Mouse (Mus musculus) megakaryocyte, embryonic 14.5 days (primary cell): ENCODE results near the gene Gpnmb. TPM values are rescaled to one million over a fixed set of nuclear protein-coding genes. Genes with fewer than 3 reads are reported as not detected.

Source experiments
- H3K27me3 ChIP-seq: replicated peaks from 2 replicates; pipeline ENCODE3; 2012; ENCODE audit warnings: inconsistent platforms
- H3K36me3 ChIP-seq: replicated peaks from 2 replicates; pipeline ENCODE3; 2012; ENCODE audit warnings: low read length, inconsistent platforms, mixed read lengths
- H3K4me1 ChIP-seq: 2 replicates; pipeline ENCODE4 v1.6.1; 2012; ENCODE audit warnings: inconsistent platforms
- H3K4me3 ChIP-seq: replicated peaks from 2 replicates; pipeline ENCODE3; 2012; ENCODE audit warnings: moderate library complexity, mild to moderate bottlenecking, inconsistent platforms
- H3K9me3 ChIP-seq: 2 replicates; pipeline ENCODE4 v1.6.1; 2012; ENCODE audit warnings: inconsistent platforms
- FLI1 ChIP-seq: IDR thresholded peaks from 2 replicates; pipeline ENCODE4 v1.6.1; 2012; ENCODE audit warnings: low read length, inconsistent platforms, mixed read lengths
- GATA1 ChIP-seq: IDR thresholded peaks from 3 replicates; pipeline ENCODE4 v1.6.1; 2012; ENCODE audit warnings: mixed read lengths, low read length, inconsistent platforms, borderline replicate concordance
- polyA plus RNA-seq: library from polyadenylated mRNA; stranded (reverse); fragments of >175 nt; gene quantifications from 2 replicates; pipeline ENCODE4 v1.2.3, GENCODE M21; 2012; ENCODE audit warnings: low replicate concordance; ENCODE audit not compliant: insufficient read depth

Gpnmb gene
- polyA plus RNA-seq, 1 experiment, result 495 TPM

GRCm38 (mm10) chr6:49083008-49083407 lies 46.7 kb downstream of the Gpnmb start:
- no peaks in the 10 kb centered on the region for H3K9me3 ChIP-seq
- H3K4me1 ChIP-seq, result peaks cover 14% of the 10 kb centered on the region
- TF ChIP-seq GATA1 (no peak), FLI1 (no peak)
- peaks cover 75% of the 10 kb centered on the region for H3K36me3 ChIP-seq
- no peak overlapping the region for H3K4me3 ChIP-seq
- no peaks in the 10 kb centered on the region for H3K27me3 ChIP-seq

- no peak overlapping the region for H3K4me3 ChIP-seq
- H3K4me1 ChIP-seq, result peaks cover 22% of the 10 kb centered on the region
- no peaks in the 10 kb centered on the region for H3K9me3 ChIP-seq
- no peaks in the 10 kb centered on the region for H3K27me3 ChIP-seq
- no peak for TF ChIP-seq FLI1
- no peak for TF ChIP-seq GATA1
- H3K36me3 ChIP-seq, result peaks cover 99% of the 10 kb centered on the region
Observed at GRCm38 (mm10) chr6:49094968-49095367, 58.6 kb downstream of the Gpnmb start.

GRCm38 (mm10) chr6:49096421-49096820 lies 60.1 kb downstream of the Gpnmb start:
- H3K27me3 ChIP-seq, result no peaks in the 10 kb centered on the region
- H3K9me3 ChIP-seq, result no peaks in the 10 kb centered on the region
- no peak overlapping the region for H3K4me3 ChIP-seq
- peaks cover 99% of the 10 kb centered on the region for H3K36me3 ChIP-seq
- TF ChIP-seq GATA1 (no peak), FLI1 (no peak)
- peaks cover 29% of the 10 kb centered on the region for H3K4me1 ChIP-seq

- TF ChIP-seq GATA1 (no peak), FLI1 (no peak)
- Histone ChIP-seq H3K36me3 (peaks cover 96% of the 10 kb centered on the region), H3K4me1 (peaks cover 29% of the 10 kb centered on the region), H3K4me3 (no peak overlapping the region), H3K27me3 (no peaks in the 10 kb centered on the region), H3K9me3 (no peaks in the 10 kb centered on the region)
Observed at GRCm38 (mm10) chr6:49096933-49097461, 60.7 kb downstream of the Gpnmb start.

- Histone ChIP-seq H3K36me3 (peaks cover 96% of the 10 kb centered on the region), H3K4me1 (peaks cover 29% of the 10 kb centered on the region), H3K9me3 (no peaks in the 10 kb centered on the region), H3K27me3 (no peaks in the 10 kb centered on the region), H3K4me3 (no peak overlapping the region)
- TF ChIP-seq FLI1, result no peak
- TF ChIP-seq GATA1, result no peak
Observed at GRCm38 (mm10) chr6:49097596-49098110, 61.3 kb downstream of the Gpnmb start.

GRCm38 (mm10) chr6:49099086-49099485 lies 62.7 kb downstream of the Gpnmb start:
- no peaks in the 10 kb centered on the region for H3K9me3 ChIP-seq
- H3K36me3 ChIP-seq, result peaks cover 96% of the 10 kb centered on the region
- H3K4me1 ChIP-seq, result peaks cover 29% of the 10 kb centered on the region
- no peak overlapping the region for H3K4me3 ChIP-seq
- no peaks in the 10 kb centered on the region for H3K27me3 ChIP-seq
- TF ChIP-seq FLI1 (no peak), GATA1 (no peak)

- Histone ChIP-seq H3K36me3 (peaks cover 90% of the 10 kb centered on the region), H3K9me3 (no peaks in the 10 kb centered on the region)
- TF ChIP-seq GATA1 (no peak), FLI1 (no peak)
Observed at GRCm38 (mm10) chr6:49106746-49107500, 70.6 kb downstream of the Gpnmb start.

GRCm38 (mm10) chr6:49109196-49109595 lies 72.8 kb downstream of the Gpnmb start:
- Histone ChIP-seq H3K4me1 (0 out of 2 replicates have a peak, but pooled peaks cover 3% of the 10 kb centered on the region), H3K27me3 (no peaks in the 10 kb centered on the region), H3K9me3 (no peaks in the 10 kb centered on the region), H3K36me3 (peaks cover 74% of the 10 kb centered on the region), H3K4me3 (no peak overlapping the region)
- no peak for TF ChIP-seq FLI1
- no peak for TF ChIP-seq GATA1

More at GRCm38 (mm10) chr6:49106746-49107500, 70.6 kb downstream of the Gpnmb start:
- no peak overlapping the region for H3K4me3 ChIP-seq
- H3K27me3 ChIP-seq, result no peaks in the 10 kb centered on the region
- H3K4me1 ChIP-seq, result 0 out of 2 replicates have a peak, but pooled peaks cover 3% of the 10 kb centered on the region

GRCm38 (mm10) chr6:49113895-49114294 lies 77.5 kb downstream of the Gpnmb start:
- no peaks in the 10 kb centered on the region for H3K27me3 ChIP-seq
- TF ChIP-seq FLI1, result no peak
- TF ChIP-seq GATA1, result no peak
- H3K9me3 ChIP-seq, result no peaks in the 10 kb centered on the region
- peaks cover 74% of the 10 kb centered on the region for H3K36me3 ChIP-seq
- peaks cover 7% of the 10 kb centered on the region; the same call in 1 of the 2 replicates for H3K4me1 ChIP-seq
- no peak overlapping the region for H3K4me3 ChIP-seq

GRCm38 (mm10) chr6:49114457-49114856 lies 78.1 kb downstream of the Gpnmb start:
- no peak for TF ChIP-seq FLI1
- no peak for TF ChIP-seq GATA1
- Histone ChIP-seq H3K27me3 (no peaks in the 10 kb centered on the region), H3K9me3 (no peaks in the 10 kb centered on the region), H3K36me3 (peaks cover 69% of the 10 kb centered on the region), H3K4me1 (peaks cover 8% of the 10 kb centered on the region), H3K4me3 (no peak overlapping the region)
